Mouse (Mus musculus) megakaryocyte, embryonic 14.5 days (primary cell): ENCODE measurements at regions not wholly inside any gene's neighbourhood (a gene's known extent, or its start where the extent isn't known, plus 50 kb on each side); places are given as distances from the start of the nearest gene placed in this dataset.

Experiments used
- H3K27me3 ChIP-seq: replicated peaks from 2 replicates; pipeline ENCODE3; 2012; ENCODE audit warnings: inconsistent platforms
- H3K36me3 ChIP-seq: replicated peaks from 2 replicates; pipeline ENCODE3; 2012; ENCODE audit warnings: low read length, inconsistent platforms, mixed read lengths
- H3K4me1 ChIP-seq: 2 replicates; pipeline ENCODE4 v1.6.1; 2012; ENCODE audit warnings: inconsistent platforms
- H3K4me3 ChIP-seq: replicated peaks from 2 replicates; pipeline ENCODE3; 2012; ENCODE audit warnings: moderate library complexity, mild to moderate bottlenecking, inconsistent platforms
- H3K9me3 ChIP-seq: 2 replicates; pipeline ENCODE4 v1.6.1; 2012; ENCODE audit warnings: inconsistent platforms
- FLI1 ChIP-seq: IDR thresholded peaks from 2 replicates; pipeline ENCODE4 v1.6.1; 2012; ENCODE audit warnings: low read length, inconsistent platforms, mixed read lengths
- GATA1 ChIP-seq: IDR thresholded peaks from 3 replicates; pipeline ENCODE4 v1.6.1; 2012; ENCODE audit warnings: mixed read lengths, low read length, inconsistent platforms, borderline replicate concordance

DNA sequence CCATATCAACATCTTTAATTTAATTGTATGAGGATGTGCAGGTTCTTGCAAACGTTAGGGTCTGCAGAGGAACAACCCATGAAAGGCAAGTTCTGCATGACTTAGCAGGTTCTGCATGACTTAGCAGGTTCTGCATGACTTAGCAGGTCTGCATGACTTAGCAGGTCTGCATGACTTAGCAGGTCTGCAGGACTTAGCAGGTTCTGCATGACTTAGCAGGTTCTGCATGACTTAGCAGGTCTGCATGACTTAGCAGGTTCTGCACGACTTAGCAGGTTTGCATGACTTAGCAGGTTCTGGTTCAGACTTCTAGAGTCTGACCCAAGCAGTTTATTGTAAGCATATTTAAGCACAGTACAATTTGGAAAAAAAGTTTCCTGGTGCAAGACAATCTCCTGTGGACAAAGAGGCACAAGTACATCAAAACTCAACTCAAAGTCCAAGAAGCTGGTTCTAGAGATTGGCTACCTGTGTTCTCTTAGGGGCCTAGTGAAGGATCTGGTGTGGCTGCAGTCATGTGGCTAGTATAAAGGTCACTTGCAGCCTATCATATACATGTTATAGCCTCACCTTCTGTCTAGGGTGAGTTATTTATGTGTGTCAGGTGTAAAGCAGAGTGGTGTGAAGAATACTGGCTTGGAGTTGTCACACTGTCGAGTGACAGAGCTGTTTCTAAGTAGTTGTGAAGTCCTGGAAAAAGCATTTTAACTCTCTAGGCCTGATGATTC, 50.5 kb upstream of the Prdx6 start:
- no peak for TF ChIP-seq FLI1
- TF ChIP-seq GATA1: no peak
- Histone ChIP-seq H3K4me3 (peak overlapping the region; percentile 7), H3K36me3 (no peaks in the 10 kb centered on the region), H3K27me3 (peaks cover 2% of the 10 kb centered on the region), H3K9me3 (peaks cover 5% of the 10 kb centered on the region; the same call in 1 of the 2 replicates), H3K4me1 (peaks cover 25% of the 10 kb centered on the region)

- TF ChIP-seq FLI1 (no peak), GATA1 (no peak)
- H3K27me3 ChIP-seq: no peaks in the 10 kb centered on the region
- no peak overlapping the region for H3K4me3 ChIP-seq
- H3K36me3 ChIP-seq: no peaks in the 10 kb centered on the region
- no peaks in the 10 kb centered on the region for H3K9me3 ChIP-seq
- peaks cover 38% of the 10 kb centered on the region for H3K4me1 ChIP-seq
These were observed 55.9 kb upstream of the Prdx6 start for GRCm38 (mm10) chr1:161306772-161307499.

- Histone ChIP-seq H3K27me3 (no peaks in the 10 kb centered on the region), H3K9me3 (peaks cover 5% of the 10 kb centered on the region; the same call in 1 of the 2 replicates), H3K4me3 (no peak overlapping the region), H3K4me1 (peaks cover 34% of the 10 kb centered on the region), H3K36me3 (no peaks in the 10 kb centered on the region)
- TF ChIP-seq GATA1: no peak
These were observed 58.2 kb upstream of the Prdx6 start for GRCm38 (mm10) chr1:161309269-161309668.

DNA sequence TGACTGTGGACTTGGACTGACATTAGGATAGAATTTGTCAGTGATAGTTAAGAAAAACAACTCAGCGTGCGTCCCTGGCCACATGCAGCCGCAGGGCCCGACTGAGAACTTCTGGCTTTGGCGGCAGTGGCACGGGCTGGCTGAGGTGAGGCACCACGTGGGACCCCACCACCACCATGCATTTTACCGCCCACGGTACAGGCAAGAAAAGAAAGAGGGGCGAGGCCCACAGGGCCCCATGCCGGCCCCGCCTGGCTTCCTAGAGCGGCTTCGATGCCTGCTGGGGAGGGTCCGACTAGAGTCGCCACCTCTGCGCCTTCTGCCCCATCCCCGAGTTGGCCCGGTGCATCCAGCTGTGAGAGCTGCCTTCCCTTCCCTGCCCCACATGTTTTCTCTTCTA, 63.1 kb upstream of the Prdx6 start:
- TF ChIP-seq FLI1 (no peak), GATA1 (no peak)
- H3K4me1 ChIP-seq: peaks cover 16% of the 10 kb centered on the region
- no peak overlapping the region for H3K4me3 ChIP-seq
- H3K27me3 ChIP-seq: no peaks in the 10 kb centered on the region
- H3K9me3 ChIP-seq: peaks cover 9% of the 10 kb centered on the region; the same call in 1 of the 2 replicates
- no peaks in the 10 kb centered on the region for H3K36me3 ChIP-seq

DNA sequence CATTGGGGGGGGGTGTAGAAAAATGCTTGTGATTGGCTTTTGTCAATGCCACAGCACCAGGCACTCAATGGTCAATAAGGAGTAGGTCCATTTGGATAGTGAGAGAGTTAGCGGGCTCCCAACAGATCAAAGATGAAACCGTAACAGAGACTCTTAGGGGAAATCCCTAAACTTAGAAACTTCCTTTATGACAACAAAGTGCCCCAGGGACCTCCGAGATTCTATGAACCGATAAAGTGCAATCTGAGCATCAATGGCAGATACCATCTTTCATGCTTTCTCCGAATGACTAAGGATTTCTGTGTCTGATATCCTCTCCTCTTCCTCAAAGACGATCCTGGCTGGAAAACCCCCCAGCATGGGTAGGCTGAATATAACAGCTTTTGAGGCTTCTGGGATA, 70.7 kb upstream of the Prdx6 start:
- TF ChIP-seq FLI1 (no peak), GATA1 (no peak)
- H3K9me3 ChIP-seq: peaks cover 8% of the 10 kb centered on the region; the same call in 1 of the 2 replicates

GRCm38 (mm10) chr1:161329218-161329617, 66.0 kb upstream of the Tnfsf4 start:
- no peak for TF ChIP-seq FLI1
- TF ChIP-seq GATA1: no peak
- Histone ChIP-seq H3K9me3 (0 out of 2 replicates have a peak, but pooled peaks cover 3% of the 10 kb centered on the region), H3K4me3 (no peak overlapping the region), H3K27me3 (peaks cover 7% of the 10 kb centered on the region), H3K36me3 (no peaks in the 10 kb centered on the region), H3K4me1 (no peaks in the 10 kb centered on the region)

More for the DNA sequence above, 70.7 kb upstream of the Prdx6 start:
- Histone ChIP-seq H3K27me3 (peaks cover 4% of the 10 kb centered on the region), H3K4me1 (no peaks in the 10 kb centered on the region), H3K4me3 (no peak overlapping the region), H3K36me3 (no peaks in the 10 kb centered on the region)

GRCm38 (mm10) chr1:161333151-161333550, 62.1 kb upstream of the Tnfsf4 start:
- H3K9me3 ChIP-seq: no peaks in the 10 kb centered on the region
- TF ChIP-seq FLI1 (no peak), GATA1 (no peak)
- peaks cover 4% of the 10 kb centered on the region for H3K27me3 ChIP-seq
- no peaks in the 10 kb centered on the region for H3K36me3 ChIP-seq
- no peaks in the 10 kb centered on the region for H3K4me1 ChIP-seq
- H3K4me3 ChIP-seq: no peak overlapping the region

DNA sequence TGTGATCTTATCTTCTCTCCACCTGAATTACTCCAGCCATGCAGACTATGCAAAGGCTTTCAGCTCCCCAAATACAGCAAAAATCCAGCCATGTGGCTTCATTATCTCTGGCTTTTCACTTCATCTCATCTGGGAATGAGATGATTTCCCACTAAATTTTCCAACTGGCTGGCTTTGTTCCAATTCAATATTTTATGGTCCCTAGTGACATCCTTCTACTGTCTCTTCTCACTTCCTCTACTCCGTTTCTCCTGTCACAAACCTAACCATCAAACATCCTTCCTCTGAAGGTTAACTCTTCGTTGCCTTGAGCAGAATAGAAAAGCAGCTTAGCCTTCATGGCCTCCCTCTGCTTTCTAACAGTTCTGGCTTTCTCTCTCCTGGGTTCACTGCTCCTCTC, 50.1 kb upstream of the Tnfsf4 start:
- Histone ChIP-seq H3K27me3 (no peaks in the 10 kb centered on the region), H3K4me1 (no peaks in the 10 kb centered on the region), H3K36me3 (no peaks in the 10 kb centered on the region), H3K9me3 (no peaks in the 10 kb centered on the region; the same call in 1 of the 2 replicates), H3K4me3 (no peak overlapping the region)
- TF ChIP-seq GATA1: no peak
- TF ChIP-seq FLI1: no peak
